Mouse (Mus musculus): ENCODE results near the gene Adprhl1.

Adprhl1 gene

DNA sequence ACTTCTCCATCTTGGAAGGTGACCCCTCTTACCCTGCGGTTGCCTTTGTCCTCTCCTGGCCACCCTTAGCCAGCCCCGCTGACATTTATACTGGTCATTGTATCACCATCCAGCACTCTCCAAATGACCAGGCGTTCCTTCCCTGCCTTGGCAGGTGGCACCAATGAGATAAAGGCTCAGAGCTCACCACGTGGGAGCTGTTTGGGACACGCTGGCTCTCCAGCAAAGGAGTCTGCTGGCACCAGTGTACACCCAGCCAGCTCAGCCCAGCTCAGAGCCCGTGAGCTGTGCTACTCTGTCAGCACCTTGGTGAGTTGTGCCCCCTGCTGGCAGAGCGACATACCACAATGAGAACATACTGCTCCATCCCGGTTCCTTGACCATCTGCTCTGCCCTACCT lies at the start of gene Adprhl1:
Adprhl1 (minus strand) TSS at position 144 of the 400 bp plus-strand sequence.
- DNase-seq: peak; percentile 72

DNA sequence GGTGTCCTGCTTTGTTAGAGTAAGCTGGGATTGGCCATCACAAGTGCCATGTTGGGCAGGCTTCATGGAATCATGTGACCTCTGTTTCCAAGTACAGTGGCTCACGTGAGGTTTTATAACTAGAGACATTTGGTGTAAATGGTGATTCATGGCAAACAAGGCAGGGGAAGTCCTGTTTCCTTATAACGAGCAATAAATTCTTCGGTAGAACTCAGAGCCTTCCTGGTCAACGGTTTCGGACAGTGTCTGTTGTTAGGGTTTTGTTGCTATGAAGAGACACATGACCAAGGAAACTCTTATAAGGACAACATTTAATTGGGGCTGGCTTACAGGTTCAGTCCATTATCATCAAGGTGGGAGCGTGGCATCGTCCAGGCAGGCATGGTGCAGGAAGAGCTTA lies 47.1 kb upstream of the Adprhl1 start:
- no peak for DNase-seq

DNA sequence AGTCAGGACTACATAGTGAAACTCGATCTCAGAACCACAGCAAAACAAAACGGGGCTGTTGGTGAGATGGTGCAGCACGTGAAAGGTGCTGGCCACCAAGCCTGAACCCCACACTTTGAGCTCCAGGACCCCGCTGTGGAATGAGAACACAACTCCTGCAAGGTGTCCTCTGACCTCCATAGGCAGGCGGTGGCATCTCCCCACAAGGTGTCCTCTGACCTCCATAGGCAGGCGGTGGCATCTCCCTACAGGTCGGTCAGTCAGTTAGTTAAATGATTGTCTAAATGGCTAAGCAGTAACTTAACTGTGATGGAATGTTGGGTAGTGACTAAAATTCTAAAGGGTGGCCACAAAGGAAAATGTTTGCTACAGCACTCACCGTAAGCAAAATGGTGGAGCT lies 45.6 kb upstream of the Adprhl1 start:
- DNase-seq: no peak

DNA sequence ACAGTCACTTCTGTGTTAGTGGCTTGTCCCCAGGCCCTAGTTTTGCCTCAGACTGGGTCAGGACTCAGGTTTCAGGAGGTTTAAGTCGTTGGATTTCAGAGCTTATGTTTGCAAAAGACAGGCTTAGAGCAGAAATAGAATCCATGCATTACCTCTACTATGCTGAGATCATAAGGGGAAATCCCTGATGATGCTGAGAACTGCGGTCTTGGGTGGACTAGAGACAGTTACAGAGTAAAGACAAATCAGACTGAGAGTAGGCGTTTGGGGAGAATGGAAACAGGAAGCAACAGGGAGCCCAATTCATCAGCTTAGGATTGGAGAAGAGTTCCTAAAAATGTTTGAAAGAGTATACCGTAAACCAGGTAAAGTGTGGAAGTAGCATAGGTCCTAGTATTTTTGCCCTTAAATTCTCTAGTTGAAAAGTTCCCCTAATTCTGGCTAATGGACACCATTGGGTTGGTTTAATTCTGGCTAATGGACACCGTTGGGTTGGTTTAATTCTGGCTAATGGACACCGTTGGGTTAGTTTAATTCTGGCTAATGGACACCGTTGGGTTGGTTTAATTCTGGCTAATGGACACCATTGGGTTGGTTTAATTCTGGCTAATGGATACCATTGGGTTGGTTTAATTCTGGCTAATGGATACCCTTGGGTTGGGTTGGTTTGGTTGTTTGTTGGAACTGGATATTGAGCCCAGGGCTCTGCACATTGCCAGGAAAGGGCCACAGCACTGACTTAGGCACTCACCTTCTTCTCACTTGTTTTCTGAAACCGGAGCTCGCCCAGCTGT lies 39.9 kb upstream of the Adprhl1 start:
- no peak for DNase-seq

DNA sequence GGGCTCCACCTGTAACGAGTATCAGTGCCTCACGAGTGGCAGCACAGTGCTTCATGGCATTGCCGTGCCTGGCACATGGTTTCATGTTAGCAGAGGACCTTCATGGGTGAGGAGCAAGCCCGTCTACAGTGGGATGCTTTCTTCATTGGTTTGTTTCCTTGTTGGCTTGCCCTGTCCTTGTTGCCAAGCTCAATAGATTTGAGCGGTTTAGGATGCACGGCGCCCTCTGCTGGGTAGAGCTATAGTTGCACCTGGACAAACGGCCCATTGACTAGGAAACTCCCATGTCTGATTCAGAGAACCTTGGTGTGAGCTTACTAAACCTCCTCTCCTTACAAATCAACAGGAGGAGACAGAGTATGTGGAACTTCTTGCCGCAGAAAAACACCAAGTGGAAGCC lies 38.4 kb upstream of the Adprhl1 start:
- DNase-seq: peak; percentile 68

DNA sequence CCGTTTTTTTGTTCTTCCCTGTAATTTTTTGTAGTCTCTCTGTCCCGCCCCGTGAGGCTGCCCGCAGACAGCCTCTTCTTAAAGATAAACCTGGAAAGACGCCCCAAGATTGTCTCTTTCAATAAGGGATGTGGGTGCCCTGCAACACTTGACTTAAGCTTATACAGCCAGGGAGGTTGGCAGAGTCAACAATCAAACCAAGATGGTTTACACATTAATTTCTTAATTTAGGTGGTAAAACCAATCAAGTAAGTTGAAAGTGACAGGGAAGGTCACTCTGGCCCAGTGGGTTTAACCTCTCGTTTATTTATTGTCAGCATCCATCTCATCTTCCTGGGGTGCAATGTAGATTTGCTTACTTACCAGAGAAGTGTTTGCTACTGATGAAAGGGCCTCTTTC lies 34.7 kb upstream of the Adprhl1 start:
- no peak for DNase-seq

DNA sequence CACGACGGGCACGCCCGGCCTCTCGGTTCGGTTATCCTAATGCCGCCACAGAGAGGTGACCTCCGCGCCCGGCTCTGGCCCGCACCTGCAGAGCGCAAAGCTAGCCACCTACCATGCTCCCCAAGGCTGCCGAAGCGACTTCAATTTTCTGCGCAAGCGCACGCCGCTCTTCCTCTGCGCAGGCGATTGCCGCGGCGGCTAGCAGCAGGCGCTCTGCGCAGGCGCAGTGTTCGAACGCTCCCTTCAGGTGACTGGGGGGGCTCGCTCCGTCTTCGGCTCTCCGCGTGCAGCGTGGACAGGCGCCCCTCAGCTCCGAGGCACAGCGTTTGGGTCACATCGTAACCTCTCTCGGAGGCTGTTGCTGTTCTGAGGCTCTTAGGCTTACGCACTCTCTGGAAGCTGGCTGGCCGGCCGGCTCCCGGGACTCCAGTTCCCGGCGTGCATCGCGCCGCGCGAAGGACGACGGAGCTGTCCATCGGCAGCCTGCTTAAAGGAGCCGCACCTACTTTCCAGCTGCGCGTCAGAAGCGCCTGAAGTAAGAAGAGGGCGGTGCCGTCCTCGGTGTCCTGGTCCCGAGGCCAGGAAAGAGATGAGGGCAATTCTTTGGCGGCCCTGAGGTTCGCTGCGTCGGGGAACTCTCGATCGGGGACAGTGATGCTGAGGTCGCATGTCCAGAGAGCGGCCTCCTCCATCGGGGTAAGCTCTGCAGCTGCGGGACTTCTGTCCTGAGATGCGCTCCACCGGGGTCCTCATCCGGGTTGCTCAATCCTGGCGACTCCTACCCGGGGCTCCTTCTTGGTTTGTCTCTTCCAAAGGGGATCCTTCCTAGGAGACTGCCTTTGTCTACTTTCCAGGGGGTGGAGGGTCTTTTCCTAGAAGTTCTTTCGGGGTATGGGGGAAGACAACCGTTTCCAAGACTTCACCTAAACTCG lies 34.0 kb upstream of the Adprhl1 start, which contains the start of the genes Dcun1d2 and Tmco3:
Dcun1d2 (minus strand) TSS at position 440 of the 932 bp plus-strand sequence.
Tmco3 (plus strand) TSS at position 499 of the 932 bp plus-strand sequence.
- DNase-seq: peak; percentile 97

DNA sequence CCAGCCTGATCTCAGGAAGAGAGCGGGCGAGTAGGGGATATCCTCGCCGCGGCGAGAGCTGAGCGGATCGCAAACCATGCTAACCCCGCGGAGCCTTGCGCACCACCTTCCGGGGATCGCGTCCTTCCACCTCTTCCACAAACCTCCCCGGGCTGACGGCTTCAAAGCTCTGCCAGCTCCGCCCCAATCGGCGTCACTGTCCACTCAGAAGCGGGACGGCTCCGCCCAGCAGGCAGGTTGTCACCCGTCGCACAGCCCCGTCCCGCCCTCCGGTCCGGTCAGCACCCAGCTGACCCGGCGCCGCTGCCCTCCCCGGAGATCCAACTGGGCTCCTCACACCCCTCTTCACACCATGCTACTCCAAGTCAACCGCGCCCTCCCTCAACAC lies 33.3 kb upstream of the Adprhl1 start:
- peak; percentile 94 for DNase-seq

DNA sequence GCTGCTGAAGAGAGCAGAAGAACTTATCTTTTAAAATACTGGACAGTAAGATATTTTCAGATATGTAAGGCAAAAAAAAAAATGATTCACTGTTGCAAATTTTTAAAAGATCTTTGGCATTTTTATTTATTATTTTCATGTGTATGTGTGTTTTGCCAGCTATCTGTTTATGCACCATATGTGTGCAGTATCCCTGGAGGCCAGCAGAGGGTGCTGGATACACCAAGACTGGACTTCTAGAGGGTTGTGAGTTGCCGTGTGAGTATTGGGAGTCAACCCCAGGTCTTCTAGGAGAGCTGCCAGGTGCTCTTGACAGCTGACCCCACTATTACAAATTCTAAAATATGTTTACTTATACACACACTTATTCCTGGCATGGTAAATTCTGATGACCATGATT lies 29.2 kb upstream of the Adprhl1 start:
- DNase-seq: no peak

DNA sequence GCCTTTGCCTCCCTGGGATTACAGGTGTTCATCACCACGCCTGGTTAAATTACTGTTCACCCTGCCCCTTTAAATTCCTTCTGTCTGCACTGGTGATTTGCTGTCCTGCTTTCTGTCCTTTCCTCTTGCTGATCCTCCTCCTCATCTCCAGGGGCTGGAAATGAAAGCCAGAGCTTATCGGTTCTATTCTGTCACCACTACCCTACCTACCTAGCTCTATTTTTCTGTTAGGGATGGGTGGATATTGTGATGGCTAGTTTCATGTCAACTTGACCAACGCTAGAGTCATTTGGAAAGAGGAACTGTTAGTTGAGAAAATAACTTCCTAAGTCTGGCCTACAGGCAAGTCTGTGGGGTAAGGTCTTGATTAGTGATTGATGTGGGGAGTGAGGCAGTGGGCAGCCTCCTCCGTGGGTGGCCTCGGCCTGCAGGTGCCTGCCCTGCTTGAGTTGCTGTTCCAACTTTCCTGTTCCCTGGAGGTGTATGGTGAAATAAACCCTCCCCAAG lies 23.0 kb upstream of the Adprhl1 start:
- no peak for DNase-seq

DNA sequence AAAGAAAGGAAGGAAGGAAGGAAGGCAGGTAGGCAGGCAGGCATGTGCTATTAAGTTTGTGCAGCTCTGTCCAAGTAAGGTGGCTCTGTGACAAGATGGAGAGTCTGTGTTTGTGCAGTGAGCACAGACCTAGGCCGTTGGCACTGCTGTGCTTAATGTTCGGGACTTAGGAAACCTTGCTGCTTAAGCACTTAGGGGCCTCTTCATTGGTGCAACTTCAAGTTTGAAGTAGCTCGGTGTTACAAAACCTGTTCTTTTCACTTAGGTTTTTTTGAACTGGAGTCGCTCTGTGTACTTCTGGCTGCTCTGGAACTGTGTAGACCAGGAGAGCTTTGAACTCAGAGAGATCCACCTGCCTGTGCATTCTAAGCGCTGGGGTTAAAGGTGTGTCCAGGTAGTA lies 18.9 kb upstream of the Adprhl1 start:
- no peak for DNase-seq

DNA sequence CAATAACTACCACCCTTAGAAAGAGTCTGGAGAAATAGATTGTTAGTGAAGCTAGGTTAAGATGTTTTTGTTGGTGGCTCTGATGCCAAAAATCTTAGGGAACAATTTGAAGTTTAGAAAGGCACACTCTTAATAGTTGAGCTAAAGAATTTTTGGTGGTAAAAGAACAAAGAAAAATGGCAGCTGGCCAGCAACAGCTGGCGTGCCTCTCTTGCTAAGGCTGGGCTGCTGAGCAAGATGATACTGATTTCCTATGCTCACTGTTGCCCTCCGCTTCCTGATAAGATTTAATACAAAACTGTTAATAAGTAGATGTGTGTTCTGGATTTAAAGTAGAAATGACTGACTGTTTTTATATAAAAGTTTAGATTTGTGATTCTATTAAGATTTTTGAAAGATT lies 13.6 kb upstream of the Adprhl1 start:
- no peak for DNase-seq

DNA sequence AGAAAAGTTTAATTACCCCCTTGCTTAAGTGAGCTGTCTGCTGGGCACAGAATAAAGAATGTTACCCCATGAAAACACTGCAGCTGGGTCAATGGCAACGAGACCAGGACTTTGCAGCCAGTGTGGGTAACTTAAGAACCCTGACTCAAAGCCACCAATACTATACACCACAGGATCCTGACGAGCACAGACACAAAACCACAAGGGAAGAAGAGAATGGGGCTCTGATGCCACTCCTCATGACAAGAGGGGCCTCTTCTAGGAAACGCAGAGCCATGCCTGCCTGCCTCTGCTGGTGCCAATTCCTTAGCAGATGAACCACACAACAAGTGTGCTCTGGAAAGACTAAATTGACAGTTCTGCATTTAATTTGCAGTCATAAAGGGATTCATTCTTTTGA lies 9.4 kb upstream of the Adprhl1 start:
- DNase-seq: no peak

DNA sequence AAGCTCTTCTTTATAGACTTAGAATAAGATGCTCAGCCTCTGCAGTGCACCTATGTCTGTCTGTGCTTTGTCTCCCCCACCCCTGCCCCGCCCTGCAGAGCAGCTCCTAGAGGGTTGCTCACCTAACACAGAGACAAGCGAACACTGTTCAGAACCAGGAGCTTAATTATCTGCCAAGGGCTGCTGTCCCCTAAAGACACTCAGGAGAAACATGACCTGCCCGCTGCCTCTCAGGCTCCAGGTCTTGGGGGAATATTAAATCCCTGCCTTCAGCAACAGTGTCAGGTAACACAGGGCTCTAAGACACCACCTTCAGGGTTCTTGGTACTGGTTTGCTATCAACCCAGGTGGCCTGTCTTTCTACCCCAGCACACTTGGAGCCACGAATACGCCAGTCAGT lies 549 bp downstream of the Adprhl1 start:
- DNase-seq: no peak

DNA sequence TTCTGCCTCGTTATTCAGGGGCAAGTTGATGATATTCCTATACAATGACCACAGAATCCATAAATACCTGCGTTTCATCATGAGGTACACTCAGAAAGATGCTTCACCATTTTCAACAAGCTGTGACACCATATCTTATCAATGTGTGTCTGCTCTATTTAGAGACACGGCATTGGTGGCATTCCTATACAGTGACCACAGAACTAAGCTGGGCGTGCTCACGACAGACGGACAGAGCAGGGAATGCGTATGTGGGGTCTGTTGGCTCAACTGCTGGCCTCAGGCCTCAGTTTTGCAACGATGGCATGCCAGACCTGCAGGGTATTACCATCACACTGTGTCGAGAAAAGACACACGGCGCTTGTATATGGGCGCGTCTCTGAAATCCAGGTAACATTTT lies 1.1 kb downstream of the Adprhl1 start:
- no peak for DNase-seq

DNA sequence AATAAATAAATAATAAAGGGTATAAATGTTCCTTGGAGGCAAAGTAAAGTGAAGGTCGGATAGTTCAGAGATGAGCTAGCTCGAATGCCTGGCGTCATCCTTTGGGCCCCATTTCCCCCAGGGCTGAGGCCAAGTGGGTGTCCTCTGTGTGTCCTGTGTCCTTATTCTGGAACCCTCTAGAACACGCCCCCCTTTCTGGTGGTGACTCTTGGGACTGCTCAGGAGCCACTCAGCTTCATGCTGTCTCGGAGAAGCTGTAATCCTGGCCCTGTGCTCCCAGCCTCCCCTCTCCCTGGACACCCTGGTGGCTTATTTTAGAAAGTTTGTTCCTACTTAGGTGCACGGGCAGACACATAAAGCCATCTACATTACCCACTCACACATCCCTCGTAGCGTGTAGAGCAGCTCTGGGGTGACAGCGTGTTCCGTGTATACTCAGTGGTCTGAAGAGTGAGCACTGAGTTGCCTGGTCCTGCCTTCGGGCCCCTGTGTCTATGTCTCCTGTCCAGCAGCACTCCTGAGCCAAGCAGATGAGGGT lies 9.6 kb downstream of the Adprhl1 start:
- DNase-seq: no peak

DNA sequence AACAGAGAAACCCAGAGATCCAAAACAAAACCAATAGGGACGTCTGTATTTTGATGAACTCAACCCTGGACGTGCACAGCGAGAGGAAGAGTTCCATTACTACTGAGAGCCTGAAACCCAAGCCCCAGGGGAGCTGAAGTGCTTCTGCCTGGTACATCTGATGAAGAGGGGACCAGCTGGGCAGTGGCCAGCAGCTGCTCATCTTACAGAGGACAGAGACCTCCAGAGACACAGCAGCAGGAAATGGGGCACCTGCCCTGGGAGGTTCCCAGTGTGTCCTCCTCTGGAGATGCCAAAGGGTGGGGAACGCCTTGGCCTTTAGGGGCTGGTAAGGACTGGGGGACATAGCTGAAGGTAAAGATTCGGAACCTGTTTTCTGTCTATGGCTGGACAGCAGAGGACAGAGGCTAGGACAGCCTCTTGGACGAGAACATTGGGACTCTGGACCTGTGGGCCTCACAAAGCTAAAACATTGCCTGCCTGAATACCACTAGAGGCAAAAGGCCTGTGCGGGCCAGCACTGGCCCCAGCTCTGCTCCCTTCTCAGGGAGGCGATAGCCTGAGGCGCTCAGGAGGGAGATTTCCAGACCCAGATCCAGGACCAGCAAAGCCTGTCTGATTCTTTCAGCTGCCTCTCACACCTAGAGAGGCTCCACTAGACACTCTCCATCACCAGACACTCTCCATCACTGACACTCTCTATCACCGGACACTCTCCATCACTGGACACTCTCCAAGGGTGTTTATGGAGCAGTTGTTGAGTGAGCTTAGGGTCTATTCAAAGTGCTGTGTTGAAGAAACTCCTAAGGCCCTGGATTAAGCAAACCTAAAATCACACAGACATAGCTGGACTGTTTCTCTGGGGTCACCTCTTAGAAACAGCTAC lies 10.7 kb downstream of the Adprhl1 start:
- DNase-seq: no peak

DNA sequence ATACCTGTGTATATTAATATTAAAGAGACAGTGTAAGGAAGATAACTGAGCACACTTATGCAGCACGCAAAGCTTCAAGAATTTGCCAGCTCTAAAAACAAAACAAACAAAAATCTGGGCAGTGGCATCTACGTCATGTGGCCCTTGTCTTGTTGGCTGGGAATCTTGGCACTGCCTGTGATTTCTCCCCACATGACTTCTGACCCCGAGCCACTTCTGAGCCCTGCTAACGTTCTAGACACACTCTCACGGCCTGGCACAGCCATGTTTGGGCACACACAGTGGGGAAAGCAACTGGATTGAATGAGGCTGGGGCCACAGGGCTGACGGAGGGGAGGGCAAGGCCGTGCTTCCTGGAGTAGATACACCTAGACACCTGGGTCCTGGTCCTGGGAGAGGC lies 13.3 kb downstream of the Adprhl1 start:
- no peak for DNase-seq

DNA sequence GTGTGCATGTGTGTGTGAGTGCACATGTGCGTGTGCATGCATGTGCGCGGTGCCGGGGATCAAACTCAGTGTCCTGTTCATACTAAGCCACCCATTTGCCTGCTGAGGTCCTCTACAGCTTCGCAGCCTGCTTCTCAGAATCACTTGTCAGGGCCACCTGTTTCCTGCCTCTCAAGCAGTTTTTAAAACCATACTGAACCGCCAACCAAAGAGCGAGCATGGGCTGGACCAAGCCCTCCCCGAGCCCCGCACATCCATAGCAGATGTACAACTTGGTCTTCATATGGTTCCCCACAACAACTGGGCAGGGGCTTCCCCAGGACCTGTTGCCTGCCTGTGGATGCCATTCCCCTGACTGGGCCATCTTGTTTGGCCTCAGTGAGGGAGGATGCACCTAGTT lies 13.9 kb downstream of the Adprhl1 start:
- DNase-seq: no peak

DNA sequence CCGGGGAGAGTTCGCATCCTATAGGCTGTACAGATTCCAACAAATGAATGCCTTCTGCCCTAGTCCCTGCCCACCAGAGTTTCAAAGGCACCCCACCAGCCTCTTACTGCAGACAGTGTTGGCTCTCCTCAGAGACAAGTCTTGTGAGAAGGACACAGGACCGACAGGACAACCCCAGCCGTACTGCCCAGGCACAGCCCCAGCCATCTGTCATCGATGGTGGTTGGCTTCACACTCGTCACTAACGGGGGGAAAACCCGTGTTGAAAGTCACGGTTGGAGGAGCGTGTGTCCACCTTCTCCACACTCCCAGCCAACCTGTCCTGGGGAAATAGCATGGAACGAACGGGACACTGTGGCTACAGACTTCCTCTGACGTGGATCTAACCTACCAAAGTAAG lies 19.2 kb downstream of the Adprhl1 start:
- no peak for DNase-seq

DNA sequence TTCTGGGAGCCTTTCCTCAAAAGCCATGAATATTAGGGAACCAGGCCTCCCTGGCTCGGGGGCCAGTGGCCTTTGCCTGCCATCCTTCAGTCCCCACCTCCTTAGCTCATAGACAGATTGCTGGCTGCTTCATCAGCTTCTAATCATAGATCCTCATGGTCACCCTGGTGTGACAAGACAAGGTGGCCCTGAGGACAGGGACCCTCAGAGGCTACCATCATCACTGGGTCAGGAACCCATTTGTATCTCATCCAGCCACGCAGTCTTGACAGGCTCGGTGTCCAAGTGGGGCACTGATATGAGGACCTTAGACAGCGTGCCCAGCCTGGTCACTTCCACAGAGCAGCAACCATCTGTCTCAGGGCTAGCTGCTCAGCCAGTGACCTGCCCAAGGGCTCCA lies 23.5 kb downstream of the Adprhl1 start:
- DNase-seq: no peak

DNA sequence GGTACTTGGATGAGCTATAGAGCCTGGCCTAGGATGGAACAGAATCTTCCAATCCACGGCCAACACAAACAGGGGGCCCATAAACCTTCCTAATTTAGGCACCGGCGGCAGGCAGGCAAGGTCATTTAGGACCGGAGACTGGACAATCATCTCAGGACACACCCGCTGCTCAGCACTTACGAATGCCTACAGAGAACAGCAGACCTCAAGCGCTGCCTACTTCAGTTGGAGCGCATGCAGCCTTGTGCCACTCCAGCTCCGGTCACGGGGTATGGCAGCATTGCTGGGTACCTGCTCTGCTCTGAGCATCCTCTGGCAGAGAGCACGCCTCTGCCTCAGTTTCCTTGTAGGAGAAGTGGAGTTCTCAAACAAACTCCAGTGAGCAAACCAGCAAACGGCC lies 24.2 kb downstream of the Adprhl1 start:
- no peak for DNase-seq
